Mouse (Mus musculus) limb, embryonic 15.5 days (tissue): Measurements from ENCODE around the gene Pif1. TPM values are rescaled to one million over a fixed set of nuclear protein-coding genes. Genes with fewer than 3 reads are reported as not detected.
A peak's percentile ranks its signal among the peaks of the same experiment; 100 is the strongest.

Experiments
- ATAC-seq: fragments of 200-750 bp; cut with Nextera tagmentation; 2 replicates; pipeline ENCODE4 v1.8.0; 2017; ENCODE audit warnings: low read depth, moderate TSS enrichment; ENCODE audit not compliant: insufficient number of reproducible peaks, low FRiP score, low TSS enrichment
- H3K27ac ChIP-seq: fragments of 300-500 bp; sonication (generic); 2 replicates; pipeline ENCODE4 v1.5.1; 2015; ENCODE audit warnings: moderate library complexity, mild to moderate bottlenecking, inconsistent platforms
- H3K27me3 ChIP-seq: fragments of 300-500 bp; sonication (generic); 2 replicates; pipeline ENCODE4 v1.6.1; 2015; ENCODE audit warnings: inconsistent platforms
- H3K36me3 ChIP-seq: fragments of 300-500 bp; sonication (generic); 2 replicates; pipeline ENCODE4 v1.6.1; 2015; ENCODE audit warnings: inconsistent platforms
- H3K4me1 ChIP-seq: fragments of 300-500 bp; sonication (generic); 2 replicates; pipeline ENCODE4 v1.6.1; 2015; ENCODE audit warnings: inconsistent platforms
- H3K4me2 ChIP-seq: fragments of 300-500 bp; sonication (generic); 2 replicates; pipeline ENCODE4 v1.6.1; 2015; ENCODE audit warnings: mild to moderate bottlenecking, inconsistent platforms
- H3K4me3 ChIP-seq: fragments of 300-500 bp; sonication (generic); 2 replicates; pipeline ENCODE4 v1.5.1; 2015; ENCODE audit warnings: mild to moderate bottlenecking, inconsistent platforms
- H3K9ac ChIP-seq: fragments of 300-500 bp; sonication (generic); 2 replicates; pipeline ENCODE4 v1.6.1; 2015; ENCODE audit warnings: inconsistent platforms
- H3K9me3 ChIP-seq: fragments of 300-500 bp; sonication (generic); 2 replicates; pipeline ENCODE4 v1.6.1; 2016; ENCODE audit warnings: inconsistent platforms
- WGBS: fragments of 180-500 bp; shearing (Covaris S2); methylation state at CpG from one replicate; pipeline ENCODE4 v1.1.7; 2015; 5-methylcytosine and 5-hydroxymethylcytosine counted together
- polyA plus RNA-seq: library from polyadenylated mRNA; unstranded; fragments of >200 nt; fragmentation: Nextera tagmentation; extraction: Ambion mirVana; gene quantifications from 2 replicates; pipeline ENCODE4 v1.2.1, GENCODE M21; 2015

The Pif1 gene
- polyA plus RNA-seq = 8.9 and 9.6 TPM in 2 replicates

DNA sequence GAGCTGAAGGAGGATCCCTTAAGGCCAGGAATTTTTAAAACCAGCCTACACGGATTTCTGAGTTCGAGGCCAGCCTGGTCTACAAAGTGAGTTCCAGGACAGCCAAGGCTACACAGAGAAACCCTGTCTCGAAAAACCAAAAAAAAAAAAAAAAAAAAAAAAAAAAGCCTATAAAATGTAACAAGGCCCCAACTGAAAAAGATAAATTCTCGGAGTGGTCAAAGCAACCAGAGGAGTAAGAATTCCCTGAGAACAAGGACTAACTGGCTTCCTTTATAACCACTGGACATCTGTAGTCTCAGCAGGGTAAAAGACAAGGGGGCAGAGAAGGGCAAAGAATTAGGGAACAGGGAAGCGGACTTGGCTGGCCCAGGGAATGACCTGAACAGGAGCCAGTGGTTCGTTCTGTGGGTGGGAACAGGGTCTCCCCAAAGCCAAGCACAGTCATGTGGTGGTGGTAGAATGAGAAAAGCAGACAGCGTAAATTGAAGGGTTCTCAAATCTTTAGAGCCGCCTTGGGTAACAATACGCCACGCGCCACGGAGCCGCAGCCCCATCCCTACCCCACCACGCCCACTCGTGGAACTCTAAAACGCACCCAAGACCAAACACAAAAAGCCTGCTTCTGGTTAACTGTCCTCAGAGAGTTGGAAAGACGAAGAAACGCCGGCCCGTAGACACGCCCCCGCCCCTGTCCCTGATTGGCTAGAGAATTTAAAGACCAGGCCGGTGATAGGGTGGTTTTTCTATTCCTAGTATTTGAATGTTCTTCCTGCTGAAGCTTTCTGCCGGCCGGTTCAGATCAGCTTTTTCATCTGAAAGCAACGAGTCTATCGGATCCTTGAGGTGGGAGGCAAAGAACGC, at the start of gene Pif1:
Gene Pif1, plus strand, starts transcription at position 755 of the 864 bp plus-strand sequence.
- peak within 1 kb of the TSS; percentile 58 for H3K4me3 ChIP-seq
- H3K4me1 ChIP-seq = peaks cover 29% of the 10 kb centered on the region
- peak within 1 kb of the TSS; percentile 99 for H3K4me2 ChIP-seq
- 6% methylated on average over 28 of the region's 28 CpGs for WGBS
- peaks cover 13% of the 10 kb centered on the region; the same call in 1 of the 2 replicates for H3K36me3 ChIP-seq
- peak; percentile 68 for ATAC-seq
- H3K9ac ChIP-seq = peak within 1 kb of the TSS; percentile 52
- no peaks in the 10 kb centered on the region for H3K27me3 ChIP-seq
- no peaks in the 10 kb centered on the region for H3K9me3 ChIP-seq
- H3K27ac ChIP-seq = peak within 1 kb of the TSS; percentile 54

DNA sequence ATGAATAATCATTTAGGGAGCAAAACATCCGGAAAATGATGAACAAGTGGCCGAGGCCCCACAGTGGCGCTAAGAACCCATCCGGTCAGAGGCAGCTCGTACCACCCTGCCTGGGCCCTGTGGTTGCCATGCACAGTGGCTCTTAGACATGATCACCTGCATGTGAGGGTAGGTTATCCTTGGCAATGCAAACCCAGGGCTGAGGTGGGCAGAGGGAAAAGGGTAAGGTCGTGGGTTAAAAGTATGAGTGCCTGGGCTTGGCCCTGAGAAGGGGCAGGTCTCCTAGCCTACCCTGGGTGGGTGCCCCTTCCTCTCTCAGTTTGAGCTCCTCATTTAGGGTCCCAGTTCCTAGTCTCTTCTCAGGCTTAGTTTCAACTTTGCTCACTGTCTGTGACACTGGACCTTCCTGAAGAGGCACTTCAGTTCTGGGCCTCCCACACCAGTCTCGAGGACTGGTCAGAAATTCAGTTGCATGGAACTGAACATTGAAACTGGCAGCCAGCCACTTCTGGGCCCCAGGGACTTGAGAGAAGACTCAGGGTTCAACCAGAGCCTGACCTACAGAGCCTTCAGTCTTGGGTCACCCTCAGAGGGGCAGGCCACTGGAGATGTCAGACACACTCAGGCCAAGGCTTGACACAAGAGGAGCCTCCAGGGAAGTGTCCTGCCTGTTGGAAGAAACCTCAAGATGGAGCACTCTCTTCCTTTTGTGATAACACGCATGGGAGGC, 48.9 kb upstream of the Pif1 start:
- no peak for ATAC-seq
- H3K27me3 ChIP-seq = no peaks in the 10 kb centered on the region
- H3K4me3 ChIP-seq = no peak overlapping the region
- no peak overlapping the region for H3K9ac ChIP-seq
- no peaks in the 10 kb centered on the region for H3K9me3 ChIP-seq
- peaks cover 6% of the 10 kb centered on the region for H3K4me1 ChIP-seq
- WGBS = 86% methylated on average over 8 of the region's 8 CpGs
- no peak overlapping the region for H3K27ac ChIP-seq
- H3K36me3 ChIP-seq = no peaks in the 10 kb centered on the region
- H3K4me2 ChIP-seq = no peak overlapping the region

DNA sequence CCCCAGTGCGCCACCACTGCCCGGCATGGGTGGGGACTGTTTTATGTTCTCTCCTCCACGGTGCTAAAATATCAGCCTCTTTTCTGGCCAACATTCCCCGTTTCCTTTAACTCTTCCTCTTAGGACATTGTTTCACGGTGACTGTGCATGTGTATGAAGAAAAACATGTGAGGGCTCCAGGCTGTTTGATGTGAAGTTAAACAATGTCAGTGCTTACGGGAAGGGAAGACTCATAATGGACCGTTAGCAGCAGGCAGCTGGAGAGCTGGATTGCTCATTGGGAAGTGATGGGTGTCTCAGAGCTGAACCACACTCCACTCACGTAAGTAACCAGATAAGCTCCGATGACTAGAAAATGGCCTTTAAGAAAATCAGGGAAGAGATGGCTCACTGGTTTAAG, 47.3 kb upstream of the Pif1 start:
- no peak for ATAC-seq
- Histone ChIP-seq H3K9me3 (no peaks in the 10 kb centered on the region), H3K27ac (no peak overlapping the region), H3K27me3 (no peaks in the 10 kb centered on the region), H3K9ac (no peak overlapping the region), H3K4me3 (no peak overlapping the region), H3K36me3 (no peaks in the 10 kb centered on the region), H3K4me2 (no peak overlapping the region), H3K4me1 (peaks cover 6% of the 10 kb centered on the region)
- 76% methylated on average over 9 of the region's 9 CpGs for WGBS

DNA sequence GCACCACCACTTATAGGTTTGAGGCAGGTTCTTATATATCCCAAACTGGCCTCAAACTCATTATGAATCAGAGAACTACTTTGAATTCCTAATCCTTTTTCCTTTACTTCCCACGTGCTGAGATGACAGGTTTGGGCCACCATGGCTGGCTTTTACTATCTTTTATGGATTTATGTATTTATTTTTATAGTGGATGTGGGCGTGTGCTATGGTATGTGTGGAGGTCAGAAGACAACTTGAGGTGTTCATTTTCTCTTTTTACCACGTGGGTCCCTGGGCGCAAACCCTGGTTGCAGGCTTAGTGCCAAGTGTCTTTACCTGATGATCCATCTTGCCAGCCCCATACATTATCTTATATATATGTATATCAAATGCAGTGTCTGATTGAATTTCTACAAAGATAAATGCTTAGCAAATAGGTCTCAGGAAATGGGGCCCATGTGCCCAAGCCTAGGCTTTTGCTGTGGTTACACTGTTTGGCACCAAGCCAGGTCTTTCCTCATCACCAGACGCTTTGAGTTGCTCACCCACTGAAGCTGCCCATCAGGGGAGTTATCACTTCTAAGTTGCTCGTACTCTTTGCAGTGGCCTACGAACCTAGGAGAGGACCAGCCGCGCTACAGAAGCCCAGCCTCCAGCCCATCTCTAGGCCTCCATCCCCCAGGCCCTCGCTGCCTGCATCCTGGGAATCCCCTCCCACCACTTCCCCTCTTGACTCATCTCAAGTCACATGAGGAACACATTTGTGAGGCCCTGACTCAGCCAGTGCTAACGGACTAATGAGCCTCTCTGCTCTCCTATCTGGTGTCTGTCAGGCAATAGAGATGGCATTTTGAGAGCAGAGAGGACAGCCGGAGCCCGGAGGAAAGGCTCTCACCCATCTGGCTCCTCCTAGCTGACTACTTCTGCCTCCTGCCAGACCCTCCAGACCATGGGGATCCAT, 45.6 kb upstream of the Pif1 start:
- peak overlapping the region; percentile 68 for H3K27ac ChIP-seq
- no peak for ATAC-seq
- no peaks in the 10 kb centered on the region for H3K9me3 ChIP-seq
- H3K4me1 ChIP-seq = peaks cover 18% of the 10 kb centered on the region
- H3K4me2 ChIP-seq = no peak overlapping the region
- no peaks in the 10 kb centered on the region for H3K36me3 ChIP-seq
- no peak overlapping the region for H3K4me3 ChIP-seq
- no peak overlapping the region for H3K9ac ChIP-seq
- 44% methylated on average over 13 of the region's 13 CpGs for WGBS
- H3K27me3 ChIP-seq = no peaks in the 10 kb centered on the region

DNA sequence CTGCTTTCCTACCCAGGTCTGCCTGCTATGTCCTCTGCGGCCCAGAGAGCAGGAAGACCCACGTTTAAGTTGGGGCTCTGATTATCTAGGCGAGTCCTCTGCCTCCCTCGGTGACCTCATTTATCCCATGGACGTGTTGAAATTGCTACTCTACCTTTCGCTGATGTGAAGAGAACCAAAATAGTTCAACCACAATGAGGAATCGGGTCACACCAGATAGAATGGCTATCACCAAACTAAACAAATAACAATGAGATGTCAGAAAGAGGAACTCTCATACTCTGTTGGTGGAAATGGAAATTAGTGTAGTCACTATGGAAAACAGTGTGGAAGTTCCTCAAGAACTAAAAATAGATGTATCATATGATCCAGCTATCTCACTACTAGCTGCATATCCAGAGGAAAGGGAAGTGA, 44.8 kb upstream of the Pif1 start:
- 75% methylated on average over 7 of the region's 7 CpGs for WGBS
- H3K4me1 ChIP-seq = peaks cover 23% of the 10 kb centered on the region
- H3K9ac ChIP-seq = no peak overlapping the region
- ATAC-seq = no peak
- peak overlapping the region; percentile 68 for H3K27ac ChIP-seq
- H3K27me3 ChIP-seq = no peaks in the 10 kb centered on the region
- no peak overlapping the region for H3K4me2 ChIP-seq
- no peaks in the 10 kb centered on the region for H3K36me3 ChIP-seq
- no peak overlapping the region for H3K4me3 ChIP-seq
- H3K9me3 ChIP-seq = no peaks in the 10 kb centered on the region

DNA sequence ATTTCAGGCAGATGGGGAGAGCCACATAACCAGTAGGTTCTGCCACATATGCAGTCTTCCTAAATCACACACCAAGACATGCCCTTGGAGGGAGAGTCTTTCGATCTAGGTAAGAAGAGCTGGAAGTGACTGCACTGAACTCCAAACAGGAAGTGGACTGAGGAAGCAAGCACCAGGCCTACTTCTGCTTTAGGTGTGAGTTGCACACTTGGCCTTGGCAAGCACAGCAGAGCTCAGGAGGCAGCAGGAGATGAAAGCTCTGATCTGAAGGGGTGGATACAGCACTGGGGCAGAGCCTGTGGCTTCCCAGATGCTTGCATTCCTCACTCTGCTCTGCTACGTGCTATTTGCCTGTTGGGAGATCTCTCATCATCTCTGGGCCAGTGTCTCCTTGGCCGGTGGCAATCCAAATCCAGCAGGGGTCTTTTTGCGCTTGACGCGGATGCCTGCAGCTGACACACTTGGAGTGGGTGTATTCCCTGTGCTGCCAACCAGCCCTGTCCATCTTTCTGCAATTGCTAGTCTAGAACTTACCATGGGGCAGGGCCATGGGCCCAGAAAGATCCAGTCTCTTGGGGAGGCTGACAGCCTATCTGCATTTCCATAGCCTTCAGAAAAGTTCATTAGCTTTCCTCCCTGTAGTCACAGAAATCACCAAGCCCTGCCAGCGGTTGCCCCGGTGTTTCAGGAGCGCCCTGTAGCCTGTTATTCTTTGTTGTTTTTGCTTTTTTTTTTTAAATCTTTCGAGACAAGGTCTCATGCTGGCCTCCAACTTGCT, 41.1 kb upstream of the Pif1 start:
- Histone ChIP-seq H3K27ac (peak overlapping the region; percentile 74), H3K4me2 (no peak overlapping the region), H3K36me3 (no peaks in the 10 kb centered on the region), H3K4me3 (no peak overlapping the region), H3K27me3 (no peaks in the 10 kb centered on the region), H3K9ac (no peak overlapping the region), H3K9me3 (no peaks in the 10 kb centered on the region), H3K4me1 (peaks cover 46% of the 10 kb centered on the region)
- ATAC-seq = no peak
- 74% methylated on average over 10 of the region's 10 CpGs for WGBS

DNA sequence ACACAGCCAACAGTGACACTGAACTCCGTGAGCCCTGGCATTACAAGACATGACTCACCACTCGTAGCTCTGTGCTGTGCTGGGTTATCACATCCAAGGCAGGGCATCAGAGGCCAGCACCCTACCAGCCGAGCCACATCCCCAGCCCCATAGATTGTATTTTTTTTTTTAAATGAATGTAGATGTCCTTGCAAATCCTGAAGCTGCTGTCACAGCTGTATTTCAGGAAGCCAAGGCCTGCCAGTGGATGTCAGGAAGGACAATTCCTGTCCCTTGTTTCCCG, 40.6 kb upstream of the Pif1 start:
- Histone ChIP-seq H3K4me2 (no peak overlapping the region), H3K4me3 (no peak overlapping the region), H3K9ac (no peak overlapping the region), H3K27me3 (no peaks in the 10 kb centered on the region), H3K27ac (no peak overlapping the region), H3K4me1 (peaks cover 51% of the 10 kb centered on the region), H3K9me3 (no peaks in the 10 kb centered on the region), H3K36me3 (no peaks in the 10 kb centered on the region)
- 54% methylated on average over 4 of the region's 4 CpGs for WGBS
- ATAC-seq = no peak

DNA sequence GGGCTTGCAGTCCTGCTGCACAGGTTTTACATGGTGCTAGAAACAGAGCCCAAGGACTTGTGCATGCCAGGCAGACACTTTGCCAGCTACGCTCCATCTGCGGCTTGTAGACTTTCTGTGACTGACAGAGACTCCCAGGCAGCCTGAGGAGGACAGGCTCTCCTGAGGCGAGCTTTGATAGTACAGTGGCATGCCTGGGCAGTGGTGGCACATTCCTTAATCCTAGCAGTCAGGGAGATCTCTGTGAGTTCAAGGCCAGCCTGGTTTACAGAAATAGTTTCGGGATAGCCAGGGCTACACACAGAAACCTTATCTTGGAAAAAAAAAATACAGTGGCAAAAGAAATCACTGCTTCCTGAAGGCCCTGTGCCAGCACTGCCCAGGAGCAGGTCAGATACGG, 39.8 kb upstream of the Pif1 start:
- no peak overlapping the region for H3K9ac ChIP-seq
- H3K4me3 ChIP-seq = no peak overlapping the region
- H3K27me3 ChIP-seq = no peaks in the 10 kb centered on the region
- no peak overlapping the region for H3K4me2 ChIP-seq
- H3K4me1 ChIP-seq = peaks cover 48% of the 10 kb centered on the region
- H3K27ac ChIP-seq = no peak overlapping the region; the same call in 1 of the 2 replicates
- H3K36me3 ChIP-seq = no peaks in the 10 kb centered on the region
- 74% methylated on average over 5 of the region's 5 CpGs for WGBS
- no peak for ATAC-seq
- H3K9me3 ChIP-seq = no peaks in the 10 kb centered on the region

DNA sequence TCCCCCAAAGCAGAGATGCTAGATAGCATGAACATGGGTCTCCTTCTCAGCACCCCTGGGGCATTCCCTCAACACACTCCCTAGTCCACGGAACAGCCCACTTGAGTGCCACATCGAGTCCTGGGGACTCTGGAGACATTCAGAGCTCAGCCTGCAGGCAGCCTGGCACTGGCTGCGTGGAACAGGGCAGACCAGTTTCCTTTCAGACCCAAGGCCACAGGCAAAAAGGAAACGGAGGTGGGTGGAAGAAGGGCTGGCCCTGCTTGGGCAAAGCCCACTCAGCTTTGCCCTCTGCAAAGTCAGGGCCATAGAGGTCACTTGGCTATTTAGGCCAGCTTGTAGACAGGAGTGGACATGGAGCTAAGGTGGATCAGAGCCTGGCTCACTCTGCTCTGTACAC, 39.1 kb upstream of the Pif1 start:
- peaks cover 48% of the 10 kb centered on the region for H3K4me1 ChIP-seq
- H3K27ac ChIP-seq = no peak overlapping the region
- H3K4me2 ChIP-seq = no peak overlapping the region
- 49% methylated on average over 4 of the region's 4 CpGs for WGBS
- no peak for ATAC-seq
- no peaks in the 10 kb centered on the region for H3K9me3 ChIP-seq
- no peaks in the 10 kb centered on the region for H3K27me3 ChIP-seq
- H3K9ac ChIP-seq = no peak overlapping the region
- no peak overlapping the region for H3K4me3 ChIP-seq
- H3K36me3 ChIP-seq = no peaks in the 10 kb centered on the region

DNA sequence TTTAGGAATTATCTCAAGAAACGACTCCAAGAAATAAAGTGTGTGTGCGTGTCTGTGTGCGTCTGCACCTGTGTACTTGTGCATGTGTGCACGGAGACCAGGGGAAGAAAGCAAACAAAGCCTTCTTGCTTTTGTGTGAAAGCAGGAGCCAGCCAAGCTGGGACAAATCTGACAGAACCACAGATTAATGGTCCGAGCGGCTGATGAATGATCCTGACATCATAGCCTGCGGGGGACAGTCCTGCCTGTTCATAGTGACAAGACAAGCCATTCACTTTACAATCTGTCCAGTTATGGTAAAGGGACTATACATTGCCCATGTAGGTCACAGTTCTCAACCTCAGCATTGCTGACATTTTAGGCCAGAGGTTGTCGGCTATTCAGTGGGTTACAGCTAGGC, 38.6 kb upstream of the Pif1 start:
- Histone ChIP-seq H3K4me2 (no peak overlapping the region), H3K27me3 (no peaks in the 10 kb centered on the region), H3K9ac (no peak overlapping the region), H3K36me3 (no peaks in the 10 kb centered on the region), H3K4me1 (peaks cover 48% of the 10 kb centered on the region), H3K9me3 (no peaks in the 10 kb centered on the region), H3K27ac (no peak overlapping the region), H3K4me3 (no peak overlapping the region)
- ATAC-seq = no peak
- 69% methylated on average over 8 of the region's 8 CpGs for WGBS

DNA sequence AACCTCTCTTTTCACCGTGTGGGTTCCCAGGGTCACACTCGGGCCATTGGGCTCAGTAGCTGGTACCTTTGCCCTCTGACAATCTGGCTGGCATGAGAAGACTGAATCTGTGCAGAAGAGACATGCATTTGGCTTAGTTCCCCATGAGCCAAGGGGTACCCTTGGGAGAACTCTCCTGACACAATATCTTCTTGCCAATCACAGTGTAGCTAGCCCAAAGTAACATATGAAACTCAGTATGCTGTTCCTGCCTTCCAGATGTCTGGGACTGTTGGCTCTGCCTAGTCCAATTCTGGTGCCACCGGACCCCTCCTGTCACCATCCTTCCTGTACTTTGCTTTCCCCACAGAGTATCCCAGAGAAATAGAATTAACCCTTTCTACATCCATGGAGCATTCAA, 37.8 kb upstream of the Pif1 start:
- Histone ChIP-seq H3K27me3 (no peaks in the 10 kb centered on the region), H3K4me2 (no peak overlapping the region), H3K4me1 (peaks cover 48% of the 10 kb centered on the region), H3K9ac (no peak overlapping the region), H3K36me3 (peaks cover 2% of the 10 kb centered on the region), H3K4me3 (no peak overlapping the region), H3K27ac (no peak overlapping the region), H3K9me3 (no peaks in the 10 kb centered on the region)
- 75% methylated on average over 3 of the region's 3 CpGs for WGBS
- ATAC-seq = no peak
